Mouse (Mus musculus) cerebellum, adult 9-11 months (tissue): Measurements from ENCODE around the gene Sqstm1.
A peak's percentile ranks its signal among the peaks of the same experiment; 100 is the strongest.
"Not testable (repeated sequence)": the region's sequence is repeated elsewhere in the genome, so short reads cannot be mapped to it uniquely, and the experiment has no call there.

Experiments
- DNase-seq: peaks from one replicate; pipeline ENCODE4 v3.0.0; 2022

Gene Sqstm1

GRCm38 (mm10) chr11:50207344-50207743, 3.3 kb downstream of the Sqstm1 start:
- no peak for DNase-seq

GRCm38 (mm10) chr11:50206037-50206436, 4.6 kb downstream of the Sqstm1 start:
- no peak for DNase-seq

- peak; percentile 5 for DNase-seq
Observed at GRCm38 (mm10) chr11:50205434-50205833, 5.2 kb downstream of the Sqstm1 start.

- DNase-seq, result no peak
Observed at GRCm38 (mm10) chr11:50203302-50203827, 7.3 kb downstream of the Sqstm1 start.

GRCm38 (mm10) chr11:50201590-50201989, 9.0 kb downstream of the Sqstm1 start:
- no peak for DNase-seq

GRCm38 (mm10) chr11:50200613-50201012, 10.0 kb downstream of the Sqstm1 start:
- DNase-seq, result no peak

- no peak for DNase-seq
Observed at GRCm38 (mm10) chr11:50198916-50199315, 11.7 kb downstream of the Sqstm1 start.

GRCm38 (mm10) chr11:50198219-50198846, 12.3 kb downstream of the Sqstm1 start:
- no peak for DNase-seq

- no peak for DNase-seq
Observed at GRCm38 (mm10) chr11:50197500-50197899, 13.1 kb downstream of the Sqstm1 start.

- no peak for DNase-seq
Observed at GRCm38 (mm10) chr11:50194793-50195192, 15.8 kb downstream of the Sqstm1 start.

GRCm38 (mm10) chr11:50194070-50194469, 16.6 kb downstream of the Sqstm1 start:
- DNase-seq, result no peak

- DNase-seq, result no peak
Observed at GRCm38 (mm10) chr11:50192278-50192677, 18.3 kb downstream of the Sqstm1 start.

GRCm38 (mm10) chr11:50190362-50190761, 20.3 kb downstream of the Sqstm1 start:
- DNase-seq, result no peak

GRCm38 (mm10) chr11:50188682-50189081, 21.9 kb downstream of the Sqstm1 start:
- no peak for DNase-seq

GRCm38 (mm10) chr11:50184788-50185187, 25.8 kb downstream of the Sqstm1 start:
- no peak for DNase-seq

GRCm38 (mm10) chr11:50182702-50183101, 27.9 kb downstream of the Sqstm1 start:
- no peak for DNase-seq

- no peak for DNase-seq
Observed at GRCm38 (mm10) chr11:50180478-50181231, 30.0 kb downstream of the Sqstm1 start.

GRCm38 (mm10) chr11:50178532-50179488, 31.8 kb downstream of the Sqstm1 start:
- DNase-seq, result no peak

GRCm38 (mm10) chr11:50177111-50177510, 33.5 kb downstream of the Sqstm1 start:
- no peak for DNase-seq

GRCm38 (mm10) chr11:50176351-50176750, 34.3 kb downstream of the Sqstm1 start:
- DNase-seq, result no peak

GRCm38 (mm10) chr11:50174730-50175187, 35.9 kb downstream of the Sqstm1 start:
- peak; percentile 98 for DNase-seq

- not testable (repeated sequence) for DNase-seq
Observed at GRCm38 (mm10) chr11:50174111-50174729, 36.4 kb downstream of the Sqstm1 start, which contains the start of gene Mrnip. Gene Mrnip, plus strand, starts transcription at chr11:50174444.
